ENCODE assay signal across 8 mouse cellular contexts in genomic region chr5:76139171-76139671, GRCm38 (mm10). TPM values are rescaled to one million over a fixed set of nuclear protein-coding genes. Genes with fewer than 3 reads are reported as not detected.
DNase-seq lines count a peak whose midpoint lies in the region; ATAC-seq and TF ChIP-seq lines count a peak whose summit lies in the region.

No protein-coding gene starts in this region.

- 0 out of 2 replicates have a peak overlapping the region, but pooled peaks have one; percentile 57 for H3K4me3 ChIP-seq in intestine, postnatal 0 days (ENCODE audit: low read depth, low read length)
- H3K4me3 ChIP-seq in midbrain, postnatal 0 days (ENCODE audit: low read depth, low read length), result peak overlapping the region; percentile 73; the same call in 1 of the 2 replicates

- H3K36me3 ChIP-seq in intestine, postnatal 0 days (ENCODE audit: control insufficient read depth, insufficient read depth), result no peaks in the 10 kb centered on the region
- no peaks in the 10 kb centered on the region for H3K36me3 ChIP-seq in midbrain, postnatal 0 days (ENCODE audit: insufficient read depth, low read length)

- no peaks in the 10 kb centered on the region for H3K9me3 ChIP-seq in intestine, postnatal 0 days (ENCODE audit: control insufficient read depth)
- no peaks in the 10 kb centered on the region for H3K9me3 ChIP-seq in midbrain, postnatal 0 days (ENCODE audit: low read length)

- peak; percentile 21 to 29 for DNase-seq in gastrocnemius, postnatal 4 days (ENCODE audit: low spot score in 2 of 2)
- DNase-seq in gastrocnemius, postnatal 10 days, result no peak
- DNase-seq in MEL-GATA-1-ER (ENCODE audit: extremely low read depth, low read depth), result peak; percentile 92
- peak; percentile 55 to 56 for DNase-seq in heart, adult 18-20 months
- DNase-seq in midbrain, postnatal 0 days (ENCODE audit: low spot score), result no peak
- no peak for DNase-seq in spleen, adult 12 weeks (ENCODE audit: low spot score)
- DNase-seq in thymus, adult 18-20 months, result no peak

- no peak overlapping the region for H3K27ac ChIP-seq in intestine, postnatal 0 days (ENCODE audit: low read depth, low read length)
- H3K27ac ChIP-seq in midbrain, postnatal 0 days (ENCODE audit: low read depth, low read length), result no peak overlapping the region

- peak overlapping the region; percentile 80 for H3K4me2 ChIP-seq in intestine, postnatal 0 days (replicated peaks; ENCODE audit: low read depth)
- peak overlapping the region; percentile 78; the same call in 1 of the 2 replicates for H3K4me2 ChIP-seq in midbrain, postnatal 0 days (ENCODE audit: low read depth, low read length, poor library complexity, severe bottlenecking)

- no peak for TF ChIP-seq CTCF in intestine, postnatal 0 days (IDR thresholded peaks at IDR 0.05; ENCODE audit: low read depth)
- TF ChIP-seq CTCF in midbrain, postnatal 0 days (IDR thresholded peaks at IDR 0.05), result no peak

- H3K4me1 ChIP-seq in intestine, postnatal 0 days (replicated peaks; ENCODE audit: control insufficient read depth, insufficient read depth, low read length), result peaks cover 13% of the 10 kb centered on the region; the same call in 1 of the 2 replicates
- no peaks in the 10 kb centered on the region; the same call in 1 of the 2 replicates for H3K4me1 ChIP-seq in midbrain, postnatal 0 days (ENCODE audit: insufficient read depth, low read length)

- no peak overlapping the region for H3K9ac ChIP-seq in intestine, postnatal 0 days (ENCODE audit: low read depth, low read length)
- no peak overlapping the region for H3K9ac ChIP-seq in midbrain, postnatal 0 days (replicated peaks; ENCODE audit: low read length, poor library complexity, severe bottlenecking)

- WGBS in intestine, postnatal 0 days, result 59% methylated on average over 7 of the region's 7 CpGs
- WGBS in midbrain, postnatal 0 days, result 28% methylated on average over 7 of the region's 7 CpGs

- ATAC-seq in intestine, postnatal 0 days, result no peak
- ATAC-seq in midbrain, postnatal 0 days (ENCODE audit: low FRiP score), result no peak

- no peaks in the 10 kb centered on the region for H3K27me3 ChIP-seq in intestine, postnatal 0 days (replicated peaks; ENCODE audit: control insufficient read depth, insufficient read depth, low read length)
- no peaks in the 10 kb centered on the region for H3K27me3 ChIP-seq in midbrain, postnatal 0 days (ENCODE audit: insufficient read depth, low read length)

RNA-seq across cellular contexts. Expression of gene Srd5a3, which starts 0.8 kb away (rescaled TPM):
- total RNA-seq in gastrocnemius, postnatal 4 days (2021), result 10 to 100 TPM; 15.8 to 17.1 TPM
- 10 to 100 TPM in 1 of 2 experiments, 1 to 10 TPM in 1; 9.0 to 11.2 TPM for total RNA-seq in gastrocnemius, postnatal 10 days (2021)
- 1 to 10 TPM; 8.2 TPM for total RNA-seq in heart, adult 18-20 months (2021)
- 41.5 and 44.1 TPM in 2 replicates for polyA plus RNA-seq in intestine, postnatal 0 days (2015; fragmentation: Nextera tagmentation; extraction: Ambion mirVana)
- total RNA-seq in midbrain, postnatal 0 days (2014; rRNA removed), result 11.9 and 17.4 TPM in 2 replicates
- 19.2 and 19.8 TPM in 2 replicates for polyA plus RNA-seq in midbrain, postnatal 0 days (2015; fragmentation: Nextera tagmentation; extraction: Ambion mirVana)

RNA-seq across cellular contexts. Expression of gene Tmem165, which starts 44.5 kb away (rescaled TPM):
- total RNA-seq in gastrocnemius, postnatal 4 days (2021), result 10 to 100 TPM; 63.7 to 65.0 TPM
- 10 to 100 TPM; 30.6 to 42.7 TPM for total RNA-seq in gastrocnemius, postnatal 10 days (2021)
- total RNA-seq in heart, adult 18-20 months (2021), result 10 to 100 TPM; 17.7 TPM
- polyA plus RNA-seq in intestine, postnatal 0 days (2015; fragmentation: Nextera tagmentation; extraction: Ambion mirVana), result 75.1 and 75.9 TPM in 2 replicates
- total RNA-seq in midbrain, postnatal 0 days (2014; rRNA removed), result 77.1 and 80.9 TPM in 2 replicates
- polyA plus RNA-seq in midbrain, postnatal 0 days (2015; fragmentation: Nextera tagmentation; extraction: Ambion mirVana), result 42.7 and 43.6 TPM in 2 replicates

Comparison
In these comparisons a context has a peak if more than half of its experiments do, and no peak if none do; other contexts are left out.
1. DNase-seq: peak in gastrocnemius, postnatal 4 days (2 of 2), MEL-GATA-1-ER (single experiment) and heart, adult 18-20 months (2 of 2); none in gastrocnemius, postnatal 10 days (single experiment), midbrain, postnatal 0 days (single experiment), spleen, adult 12 weeks (single experiment) and thymus, adult 18-20 months (0 of 2).